Mouse (Mus musculus): Measurements from ENCODE around the gene Kit. TPM values are rescaled to one million over a fixed set of nuclear protein-coding genes. Genes with fewer than 3 reads are reported as not detected.

Gene Kit
- under 1 TPM; 0.72 to 0.74 TPM for total RNA-seq (2021)
- long read RNA-seq, experiment 1: 0 reads
- long read RNA-seq, experiment 2: 0 reads

GRCm38 (mm10) chr5:75574852-75575566 is at the start of gene Kit:
TSS of gene Kit (plus strand) at chr5:75574916.
- DNase-seq: peak in 1 of 2 experiments; percentile 30
- intact Hi-C loops (cut with DNase I): no loop called here

- intact Hi-C loops (cut with DNase I): no loop called here
- no peak for DNase-seq
Measured at GRCm38 (mm10) chr5:75536156-75536555, 38.6 kb upstream of the Kit start.

DNA sequence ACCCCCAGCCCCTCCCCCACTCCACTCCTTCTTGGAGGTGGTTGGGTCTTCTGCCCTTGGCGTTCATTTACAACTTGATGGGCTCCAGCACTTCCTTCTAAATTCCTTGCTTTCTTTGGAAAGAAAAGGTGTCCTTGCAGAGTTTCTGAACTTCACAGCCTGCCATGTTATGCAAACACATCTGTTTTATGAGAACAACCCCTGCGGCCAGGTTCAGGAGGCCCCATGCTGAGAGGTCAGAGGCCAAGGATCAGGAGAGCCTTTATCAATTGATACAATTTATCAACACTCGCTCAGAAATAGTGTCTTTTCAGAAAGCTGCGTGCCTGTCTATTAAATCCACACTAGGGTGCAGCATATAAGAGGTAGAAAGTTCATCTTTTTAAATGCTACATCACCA is 37.0 kb upstream of the Kit start:
- intact Hi-C loops (cut with DNase I): no loop called here

GRCm38 (mm10) chr5:75538458-75538857 is 36.3 kb upstream of the Kit start:
- intact Hi-C loops (cut with DNase I): no loop called here
- no peak for DNase-seq

More for the DNA sequence above, 37.0 kb upstream of the Kit start:
- no peak for DNase-seq

GRCm38 (mm10) chr5:75539098-75539497 is 35.6 kb upstream of the Kit start:
- intact Hi-C loops (cut with DNase I): no loop called here
- no peak for DNase-seq

- intact Hi-C loops (cut with DNase I): no loop called here
- no peak for DNase-seq
Measured at GRCm38 (mm10) chr5:75543757-75544156, 31.0 kb upstream of the Kit start.

GRCm38 (mm10) chr5:75544472-75545264 is 30.0 kb upstream of the Kit start:
- DNase-seq: no peak
- intact Hi-C loops (cut with DNase I): no loop called here

DNA sequence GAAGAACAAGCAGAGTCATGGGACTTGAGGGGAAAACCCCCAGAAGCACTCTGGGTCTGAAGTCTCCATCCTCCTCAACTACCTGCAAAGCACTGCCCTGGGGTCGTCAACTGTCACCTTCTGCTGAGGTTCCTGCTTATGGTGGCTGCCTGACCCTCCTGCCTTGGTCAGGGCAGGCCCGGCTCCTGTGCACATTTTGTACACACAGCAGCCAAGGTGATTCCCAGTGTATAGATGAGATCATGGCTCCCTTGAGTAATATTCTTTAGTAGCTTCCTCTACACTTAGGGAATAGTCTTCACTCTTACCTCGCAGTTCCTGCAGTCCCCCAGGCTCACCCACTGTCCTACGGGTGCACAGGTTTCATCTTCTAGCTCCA is 29.5 kb upstream of the Kit start:
- intact Hi-C loops (cut with DNase I): no loop called here
- DNase-seq: no peak

GRCm38 (mm10) chr5:75553021-75553420 is 21.7 kb upstream of the Kit start:
- DNase-seq: no peak
- intact Hi-C loops (cut with DNase I): no loop called here

DNA sequence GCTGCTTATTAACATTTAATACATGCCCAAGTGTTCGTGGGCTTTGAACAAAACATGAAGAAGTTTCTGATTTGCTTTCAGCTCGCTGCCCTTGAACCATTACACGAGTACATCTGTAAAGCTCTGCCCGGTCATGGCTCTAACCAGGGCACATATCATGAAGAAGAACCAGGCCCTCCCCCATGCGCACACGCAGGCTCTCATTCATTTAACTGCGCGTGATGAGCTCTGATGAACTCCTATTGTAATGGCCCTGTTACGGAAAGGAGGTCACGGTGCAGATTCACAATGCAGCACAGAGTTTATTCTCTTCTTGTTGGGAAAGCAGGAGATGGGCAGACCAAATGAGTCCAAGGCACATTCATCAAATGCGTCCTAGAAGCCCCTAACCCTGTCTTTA is 17.1 kb upstream of the Kit start:
- no peak for DNase-seq
- intact Hi-C loops (cut with DNase I): no loop called here

- DNase-seq: no peak
- intact Hi-C loops (cut with DNase I): no loop called here
Measured at GRCm38 (mm10) chr5:75559291-75559690, 15.4 kb upstream of the Kit start.

DNA sequence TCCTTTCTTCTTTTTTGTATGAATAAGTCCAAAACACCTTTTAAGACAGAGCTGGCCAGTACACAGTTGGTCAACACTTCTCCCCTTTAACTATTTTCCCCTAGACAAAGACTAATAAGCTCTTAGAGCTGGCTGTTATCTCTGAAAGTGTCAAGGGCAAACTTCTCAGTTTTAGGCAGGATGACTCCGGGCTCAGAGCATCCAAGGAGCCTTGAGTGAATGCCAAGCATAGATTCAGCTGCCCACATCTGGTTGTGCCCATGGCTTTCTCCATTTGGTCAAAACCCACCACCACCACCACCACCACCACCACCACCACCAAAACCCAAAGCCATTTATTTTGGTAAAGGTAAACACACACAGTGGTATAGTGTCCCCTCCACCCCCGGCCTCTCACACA is 13.5 kb upstream of the Kit start:
- no peak for DNase-seq
- intact Hi-C loops (cut with DNase I): no loop called here

GRCm38 (mm10) chr5:75574151-75574851 is 415 bp upstream of the Kit start:
- DNase-seq: no peak
- intact Hi-C loops (cut with DNase I): no loop called here

GRCm38 (mm10) chr5:75575567-75576515 is 1.1 kb downstream of the Kit start:
- DNase-seq: no peak

DNA sequence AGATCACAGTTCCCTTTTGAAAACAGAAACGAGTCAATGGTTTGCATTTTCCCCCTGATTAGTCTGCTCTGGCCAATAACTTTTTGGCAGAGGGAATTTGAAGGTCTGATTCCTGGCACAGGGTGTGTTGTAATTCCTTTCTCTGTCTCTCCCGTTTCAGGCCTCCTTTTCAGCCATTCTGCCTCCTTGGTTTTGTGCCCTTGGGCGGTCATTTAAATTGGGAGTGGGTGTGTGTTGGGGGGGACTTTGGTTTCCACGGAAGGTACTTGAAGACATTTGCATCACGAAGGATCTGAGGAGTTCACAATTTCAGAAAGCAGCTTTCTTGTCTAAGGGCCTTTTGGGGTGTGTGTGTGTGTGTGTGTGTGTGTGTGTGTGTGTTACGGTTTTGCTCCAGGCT is 2.0 kb downstream of the Kit start:
- DNase-seq: no peak
- intact Hi-C loops (cut with DNase I): no loop called here

More at GRCm38 (mm10) chr5:75575567-75576515, 1.1 kb downstream of the Kit start:
- intact Hi-C loops (cut with DNase I): no loop called here

DNA sequence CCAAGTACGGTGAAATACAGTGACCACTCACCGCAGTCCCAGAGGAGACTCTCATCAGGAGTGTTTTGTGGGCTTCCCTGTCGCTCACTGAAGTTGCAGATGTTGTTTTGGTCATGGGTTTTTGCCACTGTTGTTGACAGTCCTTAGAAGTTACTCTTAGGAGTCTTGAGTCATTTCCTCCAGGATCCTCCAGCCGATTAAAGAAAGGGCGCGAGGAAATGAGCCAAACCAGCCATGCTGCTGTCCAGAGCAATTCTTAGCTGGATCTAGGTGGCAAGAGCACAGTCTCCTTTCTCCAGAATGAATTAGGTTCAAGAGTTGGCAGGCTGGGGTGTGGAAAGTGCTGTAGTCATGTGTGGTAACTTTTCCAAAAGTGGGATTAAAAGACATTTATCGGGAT is 3.4 kb downstream of the Kit start:
- no peak for DNase-seq
- intact Hi-C loops (cut with DNase I): no loop called here

GRCm38 (mm10) chr5:75579244-75579643 is 4.5 kb downstream of the Kit start:
- no peak for DNase-seq
- intact Hi-C loops (cut with DNase I): no loop called here

GRCm38 (mm10) chr5:75579646-75580268 is 5.0 kb downstream of the Kit start:
- DNase-seq: no peak
- intact Hi-C loops (cut with DNase I): no loop called here

DNA sequence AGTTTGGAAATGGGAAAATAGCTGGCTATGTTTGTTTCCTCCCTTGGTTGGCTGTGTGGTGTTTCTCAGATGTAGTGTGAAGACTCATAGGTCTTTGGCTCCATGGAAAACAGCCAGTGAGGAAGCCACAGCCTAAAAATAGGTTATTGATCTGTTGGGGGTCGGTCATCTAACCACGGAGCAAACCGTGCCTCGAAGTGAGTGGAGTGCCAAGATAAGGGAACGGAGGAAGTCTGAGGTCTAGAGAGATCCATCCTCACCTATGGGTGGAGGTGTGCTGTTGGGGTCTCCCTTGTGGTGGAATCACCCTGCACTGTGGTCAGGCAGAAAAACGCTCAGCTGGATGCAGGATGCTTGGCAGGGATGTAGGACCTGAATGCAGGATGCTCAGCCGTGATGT is 7.2 kb downstream of the Kit start:
- intact Hi-C loops (cut with DNase I): no loop called here
- DNase-seq: no peak

DNA sequence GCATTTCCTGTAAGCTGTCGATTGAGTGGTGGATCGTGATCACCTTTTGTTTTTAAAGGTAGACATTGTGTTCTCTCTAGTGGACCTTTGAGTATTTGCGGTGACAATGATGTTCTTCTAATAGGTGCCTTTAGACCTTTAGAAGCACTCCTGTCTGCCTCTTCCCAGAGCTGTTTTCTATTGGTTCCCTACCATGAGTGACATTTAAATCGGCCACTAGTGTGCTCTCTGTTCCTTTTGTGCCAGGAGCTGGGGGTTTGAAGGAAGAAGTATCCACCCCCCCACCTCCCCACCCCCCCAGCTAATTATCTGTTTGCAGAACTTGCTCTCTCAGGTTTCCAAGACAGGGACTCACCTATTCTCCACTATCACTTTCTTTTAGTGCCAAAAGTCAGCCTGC is 13.1 kb downstream of the Kit start:
- no peak for DNase-seq
- intact Hi-C loops (cut with DNase I): no loop called here
